Mouse (Mus musculus) myocyte (in vitro differentiated cells): ENCODE measurements at regions not wholly inside any gene's neighbourhood (a gene's known extent, or its start where the extent isn't known, plus 50 kb on each side); places are given as distances from the start of the nearest gene placed in this dataset.

Source experiments
- CEBPB ChIP-seq: IDR thresholded peaks from 2 replicates; pipeline ENCODE4 v1.6.1; 2011; ENCODE audit warnings: mild to moderate bottlenecking, moderate library complexity; ENCODE audit not compliant: poor library complexity, insufficient read depth, severe bottlenecking
- E2F4 ChIP-seq: IDR thresholded peaks from one replicate; pipeline ENCODE4 v1.6.1; 2011; ENCODE audit warnings: mild to moderate bottlenecking, control low read depth, moderate library complexity; ENCODE audit not compliant: insufficient read depth
- MYOD1 ChIP-seq, 3 experiments: IDR thresholded peaks; one replicate each; pipeline ENCODE4 v1.6.1; 2011; ENCODE audit warnings: control low read depth in 2 of 3, low read depth in 2 of 3, mild to moderate bottlenecking in 2 of 3, moderate library complexity in 1 of 3; ENCODE audit not compliant: insufficient read length in 2 of 3, control insufficient read depth in 1 of 3
- MYOG ChIP-seq, 3 experiments: IDR thresholded peaks; one replicate each; pipeline ENCODE4 v1.6.1; 2011; ENCODE audit warnings: control low read depth in 2 of 3, low read depth in 2 of 3, mild to moderate bottlenecking in 2 of 3; ENCODE audit not compliant: insufficient read length in 2 of 3, control insufficient read depth in 1 of 3, insufficient read depth in 1 of 3
- POLR2A ChIP-seq: IDR thresholded peaks from one replicate; pipeline ENCODE4 v1.6.1; 2011; ENCODE audit warnings: low read depth, mild to moderate bottlenecking, control low read depth, moderate library complexity; ENCODE audit not compliant: insufficient read length
- REST ChIP-seq: IDR thresholded peaks from one replicate; pipeline ENCODE4 v1.6.1; 2011; ENCODE audit warnings: mild to moderate bottlenecking, control low read depth, moderate library complexity; ENCODE audit not compliant: insufficient read depth, insufficient read length
- SRF ChIP-seq: IDR thresholded peaks from one replicate; pipeline ENCODE4 v1.6.1; 2011; ENCODE audit warnings: low read depth; ENCODE audit not compliant: control insufficient read depth, insufficient read length
- TCF12 ChIP-seq: IDR thresholded peaks from one replicate; pipeline ENCODE4 v1.6.1; 2011; ENCODE audit warnings: mild to moderate bottlenecking, control low read depth; ENCODE audit not compliant: poor library complexity, insufficient read depth, severe bottlenecking

DNA sequence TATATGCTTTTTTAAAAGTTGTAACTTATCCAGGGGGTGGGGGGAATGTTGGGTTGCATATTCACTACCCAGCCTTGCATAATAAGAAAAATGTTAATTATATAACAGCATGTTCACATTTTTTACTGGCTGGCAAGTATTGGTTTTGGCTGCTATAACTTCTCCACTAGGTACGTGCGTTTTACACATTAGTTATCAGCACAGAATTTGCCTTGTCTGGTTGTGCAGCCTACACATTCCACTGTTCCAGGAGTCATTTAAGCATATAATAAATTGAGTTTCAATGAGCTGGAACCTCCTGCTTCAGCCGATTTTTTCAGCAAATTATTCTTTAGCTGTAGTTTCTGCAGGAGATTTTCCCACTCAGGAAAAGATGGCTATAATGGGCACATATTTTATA is 1479.9 kb upstream of the Tenm2 start:
- no peak for TF ChIP-seq E2F4
- no peak for TF ChIP-seq CEBPB
- no peak for TF ChIP-seq MYOD1 (IDR thresholded peaks at IDR 0.05; ENCODE audit: control insufficient read depth in 1 of 3, insufficient read length in 2 of 3, low read depth in 2 of 3)
- no peak for TF ChIP-seq SRF
- no peak for TF ChIP-seq REST
- no peak for TF ChIP-seq TCF12
- no peak for TF ChIP-seq MYOG (IDR thresholded peaks at IDR 0.05; ENCODE audit: control insufficient read depth in 1 of 3, insufficient read depth in 1 of 3, insufficient read length in 2 of 3, low read depth in 2 of 3)
- no peak for TF ChIP-seq POLR2A
